Mouse (Mus musculus) kidney, postnatal 25 days (tissue): ENCODE results near the gene Fsip2.
A peak's percentile ranks its signal among the peaks of the same experiment; 100 is the strongest.

Experiments used
- DNase-seq, 2 experiments: peaks; one replicate each; pipeline ENCODE4 v3.0.0; 2021; ENCODE audit warnings: mixed read lengths in 2 of 2

Gene Fsip2

GRCm38 (mm10) chr2:82943472-82943871 lies at the start of gene Fsip2:
Fsip2 (plus strand) TSS chr2:82943634.
- DNase-seq: peak in 1 of 2 experiments; percentile 22

- DNase-seq: no peak
Measured at GRCm38 (mm10) chr2:82963443-82963842, 20.0 kb downstream of the Fsip2 start.

- no peak for DNase-seq
Measured at GRCm38 (mm10) chr2:83025853-83026252, 82.4 kb downstream of the Fsip2 start.

GRCm38 (mm10) chr2:83052914-83053690 lies 109.7 kb downstream of the Fsip2 start:
- no peak for DNase-seq
